Mouse (Mus musculus): ENCODE data around the gene Mdm2.

DNA sequence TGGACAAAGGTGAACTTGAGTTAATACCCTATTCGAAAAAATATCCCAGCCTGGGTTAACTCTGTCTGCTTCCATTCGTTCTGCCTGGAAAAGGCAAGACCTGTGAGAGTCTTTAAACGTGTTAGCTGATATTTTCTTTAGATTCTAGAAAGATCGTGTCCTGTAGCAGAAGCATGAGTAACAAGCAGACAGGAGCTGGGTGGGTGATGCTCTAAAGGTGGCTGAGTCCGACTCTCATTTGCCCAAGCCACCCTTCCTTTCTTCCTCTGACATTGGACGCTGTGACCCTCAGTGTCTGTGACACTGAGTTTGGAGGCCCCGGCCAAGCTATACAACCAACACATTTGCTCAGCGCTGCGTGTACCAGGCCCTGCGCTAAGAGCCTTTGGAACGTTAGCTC lies 65.7 kb downstream of the Mdm2 start:
- TF ChIP-seq CTCF (IDR thresholded peaks at IDR 0.05; ENCODE audit: borderline replicate concordance, extremely low read depth, insufficient read depth, insufficient read length) (no peak), POLR2A (IDR thresholded peaks at IDR 0.05; ENCODE audit: borderline replicate concordance, extremely low read depth, insufficient read depth, insufficient read length, poor library complexity, severe bottlenecking) (no peak)
